Mouse (Mus musculus): Measurements from ENCODE around the gene Gm12184.

- TF ChIP-seq POLR2A (IDR thresholded peaks at IDR 0.05; ENCODE audit: insufficient read length, low read depth) (no peak), E2F4 (IDR thresholded peaks at IDR 0.05; ENCODE audit: insufficient read depth) (no peak), MAX (IDR thresholded peaks at IDR 0.05; ENCODE audit: low read depth) (no peak), POLR2AphosphoS2 (IDR thresholded peaks at IDR 0.05; ENCODE audit: insufficient read length, low read depth) (no peak), USF1 (IDR thresholded peaks at IDR 0.05; ENCODE audit: low read depth) (no peak), TCF12 (IDR thresholded peaks at IDR 0.05; ENCODE audit: insufficient read depth, poor library complexity, severe bottlenecking) (no peak), TCF3 (IDR thresholded peaks at IDR 0.05; ENCODE audit: insufficient read length, low read depth) (no peak), MYOG (IDR thresholded peaks at IDR 0.05; ENCODE audit: control insufficient read depth in 1 of 3, insufficient read depth in 1 of 3, insufficient read length in 2 of 3, low read depth in 2 of 3) (no peak), MYOD1 (IDR thresholded peaks at IDR 0.05; ENCODE audit: control insufficient read depth in 1 of 3, insufficient read length in 2 of 3, low read depth in 2 of 3) (no peak), CEBPB (IDR thresholded peaks at IDR 0.05; ENCODE audit: insufficient read depth, poor library complexity, severe bottlenecking) (no peak), REST (IDR thresholded peaks at IDR 0.05; ENCODE audit: insufficient read depth, insufficient read length) (no peak)
These were observed 48.0 kb upstream of the Gm12184 start for GRCm38 (mm10) chr11:48874465-48874864.

Data from myocyte (in vitro differentiated cells).